Comparison of ENCODE assay signal across 31 mouse cellular contexts in the genomic region with DNA sequence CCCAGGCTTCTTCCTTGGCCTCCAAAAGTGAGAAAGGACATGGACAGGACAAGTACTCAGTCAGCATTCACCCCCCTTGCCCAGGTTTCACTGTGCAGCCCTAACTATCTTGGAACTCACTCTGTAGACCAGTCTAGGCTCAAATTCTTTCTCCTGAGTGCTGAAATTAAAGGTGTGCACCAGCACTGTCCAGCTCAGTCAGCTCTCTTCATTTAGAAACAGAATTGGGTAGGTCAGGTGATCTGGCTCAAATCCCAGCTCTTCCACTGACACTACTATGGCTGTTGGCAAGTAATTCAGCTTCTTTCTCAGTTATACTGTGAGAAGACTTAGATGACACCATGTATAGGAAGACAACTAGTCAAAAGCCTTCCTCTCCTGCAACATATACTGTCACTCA. TPM values are rescaled to one million over a fixed set of nuclear protein-coding genes. Genes with fewer than 3 reads are reported as not detected.
DNase-seq lines count a peak whose midpoint lies in the region; ATAC-seq lines count a peak whose summit lies in the region.
"Had no signal": no experiment of that assay in that cellular context is flagged by ENCODE, and none has a peak within 500 bp of the region (broad histone marks: within the 10 kb centered on the region; RNA-seq: fewer than 3 reads in every experiment).

No protein-coding gene starts in this region.

- no peaks in the 10 kb centered on the region for H3K9me3 ChIP-seq in heart, embryonic 15.5 days (replicated peaks)
- no peaks in the 10 kb centered on the region for H3K9me3 ChIP-seq in liver, embryonic 12.5 days (replicated peaks)
- H3K9me3 ChIP-seq: embryonic facial prominence, embryonic 12.5 days; hindbrain, embryonic 12.5 days; intestine, embryonic 15.5 days; limb, embryonic 13.5 days; liver, embryonic 15.5 days; midbrain, embryonic 10.5 days; midbrain, embryonic 15.5 days; neural tube, embryonic 15.5 days; stomach, embryonic 15.5 days had no signal

- H3K4me3 ChIP-seq in heart, embryonic 15.5 days, result no peak overlapping the region
- H3K4me3 ChIP-seq in liver, embryonic 12.5 days, result no peak overlapping the region
- H3K4me3 ChIP-seq: embryonic facial prominence, embryonic 12.5 days; hindbrain, embryonic 12.5 days; intestine, embryonic 15.5 days; layer of hippocampus, adult 2 months; limb, embryonic 13.5 days; liver, embryonic 15.5 days; midbrain, embryonic 10.5 days; midbrain, embryonic 15.5 days; neural tube, embryonic 15.5 days; stomach, embryonic 15.5 days had no signal

- no peaks in the 10 kb centered on the region for H3K27me3 ChIP-seq in heart, embryonic 15.5 days
- H3K27me3 ChIP-seq in liver, embryonic 12.5 days (replicated peaks), result no peaks in the 10 kb centered on the region
- H3K27me3 ChIP-seq: CH12.LX; embryonic facial prominence, embryonic 12.5 days; hindbrain, embryonic 12.5 days; intestine, embryonic 15.5 days; limb, embryonic 13.5 days; liver, embryonic 15.5 days; midbrain, embryonic 15.5 days; neural tube, embryonic 15.5 days; stomach, embryonic 15.5 days had no signal

- H3K9ac ChIP-seq in heart, embryonic 15.5 days, result no peak overlapping the region
- no peak overlapping the region for H3K9ac ChIP-seq in liver, embryonic 12.5 days
- H3K9ac ChIP-seq: embryonic facial prominence, embryonic 12.5 days; hindbrain, embryonic 12.5 days; intestine, embryonic 15.5 days; limb, embryonic 13.5 days; liver, embryonic 15.5 days; lung, embryonic 14.5 days; midbrain, embryonic 15.5 days; neural tube, embryonic 15.5 days; stomach, embryonic 15.5 days had no signal

- peak; percentile 53 for ATAC-seq in heart, embryonic 15.5 days (replicated peaks; ENCODE audit: insufficient number of reproducible peaks, insufficient read depth, low FRiP score, low read depth)
- ATAC-seq in liver, embryonic 12.5 days, result no peak
- ATAC-seq: forebrain, embryonic 14.5 days; hindbrain, postnatal 0 days; intestine, embryonic 15.5 days; midbrain, embryonic 15.5 days had no signal

- H3K27ac ChIP-seq in heart, embryonic 15.5 days, result peak overlapping the region; percentile 53
- 0 out of 2 replicates have a peak overlapping the region, but pooled peaks have one; percentile 40 for H3K27ac ChIP-seq in liver, embryonic 12.5 days
- H3K27ac ChIP-seq: embryonic facial prominence, embryonic 12.5 days; hindbrain, embryonic 12.5 days; hindbrain, postnatal 0 days; intestine, embryonic 15.5 days; kidney, postnatal 0 days; layer of hippocampus, adult 2 months; limb, embryonic 13.5 days; liver, embryonic 15.5 days; midbrain, embryonic 10.5 days; midbrain, embryonic 15.5 days; neural tube, embryonic 15.5 days; stomach, embryonic 15.5 days had no signal

- H3K36me3 ChIP-seq in heart, embryonic 15.5 days, result peaks cover 10% of the 10 kb centered on the region
- H3K36me3 ChIP-seq in liver, embryonic 12.5 days, result peaks cover 58% of the 10 kb centered on the region

- peak; percentile 36 to 51 for DNase-seq in cerebellum, adult 18-20 months
- no peak for DNase-seq in cerebellum, adult 9-11 months
- DNase-seq in heart, adult 8-10 months (ENCODE audit: low spot score), result no peak
- DNase-seq in kidney, adult 9 months, result peak; percentile 29
- DNase-seq in kidney, postnatal 4 days, result no peak
- DNase-seq in liver, result no peak
- DNase-seq: adrenal gland, adult 8-10 months; cerebellum, adult 9-10 months; embryo, embryonic 11 days; gastrocnemius, postnatal 25 days; lung, embryonic 14.5 days; lung, postnatal 14 days; retina, postnatal 1 day; right cerebral cortex, postnatal 14 days had no signal

- peaks cover 43% of the 10 kb centered on the region for H3K4me1 ChIP-seq in heart, embryonic 15.5 days (replicated peaks)
- peaks cover 37% of the 10 kb centered on the region for H3K4me1 ChIP-seq in liver, embryonic 12.5 days

- H3K4me2 ChIP-seq in heart, embryonic 15.5 days, result no peak overlapping the region; the same call in 1 of the 2 replicates
- no peak overlapping the region for H3K4me2 ChIP-seq in liver, embryonic 12.5 days
- H3K4me2 ChIP-seq: embryonic facial prominence, embryonic 12.5 days; hindbrain, embryonic 12.5 days; intestine, embryonic 15.5 days; limb, embryonic 13.5 days; liver, embryonic 15.5 days; lung, embryonic 14.5 days; midbrain, embryonic 15.5 days; neural tube, embryonic 15.5 days; stomach, embryonic 15.5 days had no signal

RNA-seq across cellular contexts. Expression of gene Gmfg, which starts 9.5 kb away (rescaled TPM):
- 9.6 and 20.9 TPM in 2 replicates for polyA plus RNA-seq in heart, embryonic 15.5 days (2015; fragmentation: Nextera tagmentation; extraction: Ambion mirVana)
- 1 to 10 TPM; 3.5 to 5.7 (median 4.8) TPM for total RNA-seq in heart, adult 8-10 months (2022)
- polyA plus RNA-seq in liver, embryonic 12.5 days (2016; fragmentation: Nextera tagmentation; extraction: Ambion mirVana), result 41.0 and 41.3 TPM in 2 replicates
- polyA plus RNA-seq: C2C12 had no signal

RNA-seq across cellular contexts. Expression of gene Lrfn1, which starts 24.0 kb away (rescaled TPM):
- 1.1 and 1.5 TPM in 2 replicates for polyA plus RNA-seq in heart, embryonic 15.5 days (2015; fragmentation: Nextera tagmentation; extraction: Ambion mirVana)
- total RNA-seq in heart, adult 8-10 months (2022), result under 1 TPM; 0.43 to 0.82 (median 0.61) TPM
- 1.3 and 1.5 TPM in 2 replicates for polyA plus RNA-seq in liver, embryonic 12.5 days (2016; fragmentation: Nextera tagmentation; extraction: Ambion mirVana)
- polyA plus RNA-seq: C2C12 had no signal

RNA-seq across cellular contexts. Expression of gene Paf1, which starts 35.0 kb away (rescaled TPM):
- 66.8 and 73.0 TPM in 2 replicates for polyA plus RNA-seq in heart, embryonic 15.5 days (2015; fragmentation: Nextera tagmentation; extraction: Ambion mirVana)
- 10 to 100 TPM; 35.7 to 44.4 (median 39.1) TPM for total RNA-seq in heart, adult 8-10 months (2022)
- polyA plus RNA-seq in liver, embryonic 12.5 days (2016; fragmentation: Nextera tagmentation; extraction: Ambion mirVana), result 36.5 and 42.4 TPM in 2 replicates

RNA-seq across cellular contexts. Expression of gene Med29, which starts 35.2 kb away (rescaled TPM):
- 42.0 and 45.7 TPM in 2 replicates for polyA plus RNA-seq in heart, embryonic 15.5 days (2015; fragmentation: Nextera tagmentation; extraction: Ambion mirVana)
- total RNA-seq in heart, adult 8-10 months (2022), result 10 to 100 TPM; 19.5 to 24.0 (median 22.2) TPM
- polyA plus RNA-seq in liver, embryonic 12.5 days (2016; fragmentation: Nextera tagmentation; extraction: Ambion mirVana), result 35.1 and 36.8 TPM in 2 replicates

RNA-seq across cellular contexts. Expression of gene Zfp36, which starts 47.7 kb away (rescaled TPM):
- 13.6 and 14.7 TPM in 2 replicates for polyA plus RNA-seq in heart, embryonic 15.5 days (2015; fragmentation: Nextera tagmentation; extraction: Ambion mirVana)
- total RNA-seq in heart, adult 8-10 months (2022), result 10 to 100 TPM; 12.2 to 40.6 (median 16.5) TPM
- polyA plus RNA-seq in liver, embryonic 12.5 days (2016; fragmentation: Nextera tagmentation; extraction: Ambion mirVana), result 7.4 and 7.5 TPM in 2 replicates

Comparison
In these comparisons a context has a peak if more than half of its experiments do, and no peak if none do; other contexts are left out.
1. DNase-seq: peak in cerebellum, adult 18-20 months (2 of 2) and kidney, adult 9 months (single experiment); none in cerebellum, adult 9-11 months (single experiment), heart, adult 8-10 months (single experiment), kidney, postnatal 4 days (0 of 2) and liver (single experiment).